Mouse (Mus musculus) layer of hippocampus, adult 2 months (tissue): Measurements from ENCODE around the gene Ttc4. TPM values are rescaled to one million over a fixed set of nuclear protein-coding genes. Genes with fewer than 3 reads are reported as not detected.
A peak's percentile ranks its signal among the peaks of the same experiment; 100 is the strongest.

ENCODE experiments used
- DNase-seq, 2 experiments: peaks; one replicate each; pipeline ENCODE4 v3.0.0; 2022; ENCODE audit warnings: low spot score in 2 of 2
- H3K27ac ChIP-seq: fragments of 200-600 bp; 2 replicates; pipeline ENCODE4 v1.8.1; 2022
- H3K4me3 ChIP-seq: fragments of 200-600 bp; 2 replicates; pipeline ENCODE4 v1.8.1; 2022; ENCODE audit warnings: mild to moderate bottlenecking
- CTCF ChIP-seq: fragments of 200-600 bp; conservative IDR thresholded peaks from 2 replicates; pipeline ENCODE4 v1.8.1; 2022; ENCODE audit warnings: antibody characterized with exemption, mild to moderate bottlenecking, moderate library complexity
- total RNA-seq, 2 experiments: library from RNA; stranded (reverse); gene quantifications; 2 replicates each; pipeline ENCODE4 v1.2.3; 2021

Ttc4 gene
- total RNA-seq, 2 experiments from 2014 or later: 50.4 to 52.7 TPM

DNA sequence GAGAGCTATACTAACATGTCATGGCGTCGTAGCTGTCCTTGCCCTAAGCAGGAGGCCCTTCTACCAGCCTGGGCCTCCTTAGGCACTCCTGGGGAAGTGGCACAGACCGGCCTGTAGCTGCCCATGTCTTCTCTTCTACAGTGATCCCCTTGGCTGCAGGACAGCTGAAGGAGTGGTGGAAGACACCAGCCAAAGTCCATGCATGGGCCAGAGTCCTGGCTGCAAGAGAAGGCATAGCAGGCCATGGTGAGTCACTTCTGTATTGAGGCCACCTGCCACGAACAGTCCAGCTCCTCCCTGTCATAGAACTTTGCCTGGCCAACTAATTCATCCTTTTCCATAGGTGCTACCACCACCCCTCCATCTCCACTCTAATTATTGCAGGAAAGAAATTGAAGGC is 59.8 kb downstream of the Ttc4 start:
- Histone ChIP-seq H3K27ac (no peak overlapping the region), H3K4me3 (no peak overlapping the region)
- DNase-seq: no peak
- TF ChIP-seq CTCF: no peak

DNA sequence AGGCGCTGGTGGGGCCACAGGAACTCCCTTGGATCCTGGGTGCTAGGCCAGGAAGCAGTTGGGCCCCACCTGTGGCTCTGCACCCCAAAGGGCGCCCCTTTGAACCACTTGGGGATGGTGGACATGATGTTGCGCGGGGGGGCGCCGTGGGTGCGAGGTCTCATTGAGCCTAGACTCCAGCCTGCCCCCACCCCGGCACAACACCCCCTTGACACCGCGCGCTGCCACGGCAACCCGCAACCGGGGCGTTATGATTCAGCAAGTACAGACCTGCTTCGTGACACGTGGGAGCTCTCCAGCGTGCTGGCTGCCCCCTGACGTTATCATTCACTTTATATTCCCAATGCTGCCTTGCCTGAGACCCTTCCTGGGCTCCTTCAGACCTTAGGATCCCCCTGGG is 61.7 kb downstream of the Ttc4 start, which contains the start of gene Lexm:
Gene Lexm, minus strand, starts transcription at position 186 of the 400 bp plus-strand sequence.
- DNase-seq: peak in 1 of 2 experiments; percentile 51

DNA sequence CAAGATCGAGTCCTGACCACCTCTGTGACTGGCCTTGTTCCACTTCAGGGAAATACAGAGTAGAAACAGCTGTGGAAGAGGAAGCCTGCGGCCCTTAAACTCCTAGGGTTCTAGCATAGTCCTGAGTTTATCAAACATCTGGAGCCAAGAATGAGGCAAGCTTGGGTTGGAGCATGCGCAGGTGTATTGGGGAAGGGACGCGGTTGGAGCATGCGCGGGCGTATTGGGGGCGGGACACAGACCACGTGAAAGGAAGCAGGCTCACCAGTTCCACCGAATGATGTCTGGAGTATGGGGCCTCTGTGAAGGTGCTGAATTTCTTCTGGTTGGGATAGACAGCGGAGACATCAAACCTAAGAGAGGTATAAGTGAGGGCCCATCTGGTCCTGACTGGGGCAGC is 63.1 kb downstream of the Ttc4 start:
- H3K27ac ChIP-seq: no peak overlapping the region
- no peak overlapping the region for H3K4me3 ChIP-seq
- TF ChIP-seq CTCF: no peak
- no peak for DNase-seq

More for the DNA sequence above, 61.7 kb downstream of the Ttc4 start, which contains the start of gene Lexm:
- H3K27ac ChIP-seq: peak within 1 kb of the TSS; percentile 77; the same call in 1 of the 2 replicates
- peak within 1 kb of the TSS; percentile 41 for H3K4me3 ChIP-seq
- no peak for TF ChIP-seq CTCF

DNA sequence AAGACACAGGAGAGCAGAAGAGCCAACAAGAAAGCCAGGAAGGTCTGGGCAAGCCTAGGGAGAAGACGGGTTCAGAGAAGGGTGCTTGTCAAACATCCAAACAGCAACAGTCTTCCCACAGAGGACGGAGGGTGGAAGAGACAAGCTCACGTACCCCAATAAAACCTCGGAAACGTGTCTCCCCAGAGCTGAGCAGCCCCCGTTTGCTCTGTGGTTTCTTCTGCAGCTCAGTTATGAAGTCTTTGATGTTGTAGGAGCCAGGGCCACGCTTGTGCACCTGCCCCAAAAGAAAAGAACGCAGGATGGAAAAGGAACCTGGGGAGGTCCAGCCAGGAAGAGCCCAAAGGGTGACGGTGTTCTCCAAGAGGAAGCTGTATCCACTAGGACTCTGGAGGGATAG is 63.9 kb downstream of the Ttc4 start:
- no peak for DNase-seq
- Histone ChIP-seq H3K27ac (peak overlapping the region; percentile 63), H3K4me3 (no peak overlapping the region)
- no peak for TF ChIP-seq CTCF

DNA sequence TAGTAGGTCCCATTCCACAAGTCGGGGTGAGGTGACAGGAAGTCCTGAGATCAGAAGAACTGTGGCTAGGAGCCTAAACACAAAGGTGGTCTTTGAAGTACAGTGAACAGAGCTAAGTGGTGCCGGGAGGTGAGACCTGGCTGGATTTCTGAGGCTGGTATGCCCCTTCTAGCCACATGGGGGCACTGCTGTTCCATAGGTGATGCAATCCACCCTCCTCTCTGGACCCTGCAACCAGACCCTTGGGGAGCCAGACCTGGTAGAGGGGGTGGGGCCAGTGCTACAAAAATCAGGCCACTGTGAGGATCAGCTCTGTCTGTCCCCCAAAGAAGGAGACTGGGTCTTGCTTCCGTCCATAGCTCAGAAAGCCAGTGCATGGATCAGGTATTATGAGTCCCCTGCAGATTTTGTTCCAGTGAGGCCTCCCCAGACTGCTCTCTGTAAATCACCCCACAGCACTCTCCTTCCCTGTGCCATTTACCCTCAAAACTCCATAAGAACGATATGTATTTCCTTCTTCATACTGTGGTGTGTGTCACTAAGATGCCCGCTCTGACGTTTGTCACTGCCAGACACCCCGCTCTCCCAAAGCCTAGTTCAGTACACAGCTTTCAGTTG is 64.5 kb downstream of the Ttc4 start:
- peak; percentile 98 for TF ChIP-seq CTCF
- Histone ChIP-seq H3K4me3 (no peak overlapping the region), H3K27ac (peak overlapping the region; percentile 63)
- peak; percentile 60 to 85 for DNase-seq

DNA sequence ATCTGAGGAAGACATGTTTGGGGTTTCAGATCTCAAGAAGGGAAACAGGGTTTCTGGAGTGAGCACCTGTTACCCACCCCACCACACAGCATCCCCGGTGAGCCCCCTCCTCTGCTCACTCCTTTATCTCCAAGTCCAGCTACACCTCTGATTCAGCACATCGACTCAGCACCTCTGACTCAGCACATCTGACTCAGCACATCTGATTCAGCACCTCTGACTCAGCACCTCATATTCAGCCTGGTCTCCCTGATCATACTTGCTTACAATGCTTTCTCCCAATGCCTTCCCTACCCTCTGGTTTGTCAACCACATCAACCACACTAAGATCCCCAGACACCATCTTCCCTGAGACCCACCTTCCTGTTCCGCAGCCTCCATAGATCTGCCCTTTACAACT is 65.2 kb downstream of the Ttc4 start:
- H3K27ac ChIP-seq: no peak overlapping the region
- no peak for TF ChIP-seq CTCF
- H3K4me3 ChIP-seq: no peak overlapping the region
- no peak for DNase-seq

DNA sequence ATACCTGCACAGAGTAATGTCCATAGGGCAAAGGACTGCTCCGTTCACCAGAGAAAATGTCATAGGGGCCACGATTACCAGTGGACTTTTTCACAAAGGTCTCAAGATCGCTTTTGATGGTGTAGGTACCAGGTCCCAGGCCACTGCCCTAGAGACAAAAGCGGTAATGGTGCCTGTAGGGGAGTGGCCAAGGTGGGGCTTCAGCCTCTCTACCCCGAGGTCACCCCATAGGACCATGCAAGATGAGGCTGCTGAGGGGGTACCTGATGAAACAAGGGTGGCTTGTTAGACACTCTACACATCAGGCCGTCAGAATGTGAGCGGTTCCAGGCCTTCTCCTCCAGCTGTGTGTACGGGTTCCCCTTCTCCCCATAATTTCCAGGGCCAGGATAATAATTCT is 65.6 kb downstream of the Ttc4 start:
- no peak for TF ChIP-seq CTCF
- no peak overlapping the region for H3K4me3 ChIP-seq
- H3K27ac ChIP-seq: no peak overlapping the region
- DNase-seq: no peak

Other genes with a start within 250 kb of the Ttc4 start
- under 1 TPM; 0.10 TPM for gene Pcsk9, start 214.6 kb downstream of the Ttc4 start, total RNA-seq
- not detected for gene Bsnd, start 186.7 kb downstream of the Ttc4 start, total RNA-seq
- 10 to 100 TPM; 58.9 to 59.7 TPM for gene Dhcr24, start 117.9 kb downstream of the Ttc4 start, total RNA-seq
- under 1 TPM in 1 of 2 experiments, not detected in 1; 0.71 TPM for gene Lexm, start 61.7 kb downstream of the Ttc4 start, total RNA-seq
- gene Ttc22, start 56.5 kb downstream of the Ttc4 start, total RNA-seq: under 1 TPM; 0.59 to 0.74 TPM
- gene Pars2, start 27.9 kb downstream of the Ttc4 start, total RNA-seq: 1 to 10 TPM; 6.1 to 8.5 TPM
- 1 to 10 TPM; 4.7 to 5.4 TPM for gene Mroh7, start 52.0 kb upstream of the Ttc4 start, total RNA-seq
- gene Fam151a, start 54.9 kb upstream of the Ttc4 start, total RNA-seq: not detected
- 10 to 100 TPM; 45.6 to 55.5 TPM for gene Acot11, start 126.1 kb upstream of the Ttc4 start, total RNA-seq
- 100 to 1,000 TPM; 157 TPM for gene Ssbp3, start 231.8 kb upstream of the Ttc4 start, total RNA-seq